Mouse (Mus musculus): ENCODE results near the gene Gm44973. TPM values are rescaled to one million over a fixed set of nuclear protein-coding genes. Genes with fewer than 3 reads are reported as not detected.

The Gm44973 gene
- polyA plus RNA-seq (2015; fragmentation: Nextera tagmentation; extraction: Ambion mirVana), result 0.89 TPM in 1 of 2 replicates, not detected in the other

GRCm38 (mm10) chr7:5015118-5016001, at the start of gene Gm44973:
Gene Gm44973, plus strand, starts transcription at chr7:5015496.
- Histone ChIP-seq H3K4me1 (peaks cover 21% of the 10 kb centered on the region), H3K36me3 (peaks cover 23% of the 10 kb centered on the region), H3K4me2 (replicated peaks) (peak within 1 kb of the TSS; percentile 61), H3K27me3 (no peaks in the 10 kb centered on the region), H3K9me3 (no peaks in the 10 kb centered on the region), H3K9ac (replicated peaks) (peak within 1 kb of the TSS; percentile 82), H3K4me3 (peak within 1 kb of the TSS; percentile 89), H3K27ac (replicated peaks) (peak within 1 kb of the TSS; percentile 99)
- peak; percentile 80 for ATAC-seq (replicated peaks)
- under 1% methylated on average over 70 of the region's 76 CpGs for WGBS

- no peak for ATAC-seq (replicated peaks)
- Histone ChIP-seq H3K27me3 (no peaks in the 10 kb centered on the region), H3K4me2 (replicated peaks) (no peak within 1 kb of the TSS), H3K36me3 (no peaks in the 10 kb centered on the region), H3K9me3 (no peaks in the 10 kb centered on the region), H3K9ac (replicated peaks) (no peak within 1 kb of the TSS), H3K4me3 (no peak within 1 kb of the TSS), H3K27ac (replicated peaks) (no peak within 1 kb of the TSS), H3K4me1 (no peaks in the 10 kb centered on the region)
- WGBS, result 40% methylated on average over 6 of the region's 6 CpGs
Measured at GRCm38 (mm10) chr7:4971068-4971467, 44.2 kb upstream of the Gm44973 start, which contains the start of gene Sbk3. Gene Sbk3, minus strand, starts transcription at chr7:4971168.

- Histone ChIP-seq H3K27me3 (no peaks in the 10 kb centered on the region), H3K4me1 (no peaks in the 10 kb centered on the region), H3K4me3 (no peak overlapping the region), H3K9ac (replicated peaks) (no peak overlapping the region), H3K27ac (replicated peaks) (no peak overlapping the region), H3K36me3 (no peaks in the 10 kb centered on the region), H3K9me3 (no peaks in the 10 kb centered on the region), H3K4me2 (replicated peaks) (no peak overlapping the region)
- WGBS, result 28% methylated on average over 7 of the region's 7 CpGs
- no peak for ATAC-seq (replicated peaks)
Measured at GRCm38 (mm10) chr7:4971710-4972109, 43.6 kb upstream of the Gm44973 start.

DNA sequence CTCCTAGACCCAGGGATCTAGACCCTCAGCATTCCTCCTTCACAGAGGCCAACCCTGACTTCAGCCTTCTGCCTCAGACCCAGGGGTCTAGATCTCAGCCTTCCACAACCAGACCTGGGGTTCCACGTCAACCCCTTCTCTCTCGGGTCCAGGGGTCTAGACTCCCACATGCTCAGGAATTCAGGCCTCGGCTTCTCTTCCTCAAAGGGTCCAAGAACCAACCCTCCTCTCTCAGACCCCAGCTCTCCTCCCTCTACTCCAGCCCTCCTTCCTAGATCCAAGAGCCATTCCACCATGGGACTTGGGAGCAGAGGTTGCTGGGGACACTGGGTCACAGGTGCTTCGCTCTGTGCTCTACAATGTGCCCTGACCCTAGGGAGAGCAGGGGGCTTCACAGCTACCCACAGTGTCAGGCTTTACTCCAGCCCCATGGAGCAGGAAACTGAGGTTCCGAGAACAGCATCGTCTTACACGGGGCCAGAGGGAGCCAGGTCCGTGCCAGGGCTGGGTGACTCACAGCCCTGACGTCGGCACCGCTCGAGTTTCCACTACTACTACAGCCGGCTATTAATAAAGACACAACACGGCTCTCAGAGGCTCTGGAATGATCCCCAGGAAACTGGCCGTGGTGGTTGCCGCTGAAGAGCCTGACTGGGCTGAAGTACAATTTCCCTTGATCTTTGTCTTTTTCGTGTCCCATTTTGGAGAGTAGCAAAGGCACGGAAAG, 42.8 kb upstream of the Gm44973 start:
- no peak for ATAC-seq (replicated peaks)
- 84% methylated on average over 18 of the region's 18 CpGs for WGBS

DNA sequence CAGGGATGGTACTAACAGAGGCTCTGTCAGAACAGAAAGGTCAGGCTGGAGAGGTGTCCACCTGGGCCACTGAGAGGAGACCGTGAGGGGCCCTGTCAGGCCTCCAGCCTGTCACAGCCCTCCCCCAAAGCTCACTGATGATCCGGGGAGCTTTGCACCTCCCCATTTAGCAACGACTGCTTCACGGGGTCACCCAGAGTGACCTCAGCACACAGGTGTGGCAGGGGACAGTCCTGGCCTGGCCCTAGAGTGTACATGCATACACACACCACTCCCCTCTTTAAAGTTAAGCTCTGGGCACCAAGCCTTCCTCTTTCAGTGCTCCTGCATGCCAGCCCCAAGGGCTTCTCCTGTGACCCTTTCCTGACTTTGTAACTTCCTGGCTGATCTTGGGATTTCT, 39.8 kb upstream of the Gm44973 start:
- WGBS, result 71% methylated on average over 4 of the region's 4 CpGs
- H3K36me3 ChIP-seq, result no peaks in the 10 kb centered on the region
- no peak overlapping the region for H3K9ac ChIP-seq (replicated peaks)
- no peaks in the 10 kb centered on the region for H3K27me3 ChIP-seq
- H3K4me3 ChIP-seq, result no peak overlapping the region
- no peak for ATAC-seq (replicated peaks)
- no peaks in the 10 kb centered on the region for H3K4me1 ChIP-seq
- H3K27ac ChIP-seq (replicated peaks), result no peak overlapping the region
- H3K4me2 ChIP-seq (replicated peaks), result no peak overlapping the region
- no peaks in the 10 kb centered on the region for H3K9me3 ChIP-seq

More for the DNA sequence above, 42.8 kb upstream of the Gm44973 start:
- Histone ChIP-seq H3K4me2 (replicated peaks) (no peak overlapping the region), H3K4me1 (no peaks in the 10 kb centered on the region), H3K4me3 (no peak overlapping the region), H3K9me3 (no peaks in the 10 kb centered on the region), H3K27me3 (no peaks in the 10 kb centered on the region), H3K27ac (replicated peaks) (no peak overlapping the region), H3K9ac (replicated peaks) (no peak overlapping the region), H3K36me3 (no peaks in the 10 kb centered on the region)

GRCm38 (mm10) chr7:4976832-4977231, 38.5 kb upstream of the Gm44973 start:
- no peaks in the 10 kb centered on the region for H3K36me3 ChIP-seq
- no peak overlapping the region for H3K27ac ChIP-seq (replicated peaks)
- H3K9me3 ChIP-seq, result no peaks in the 10 kb centered on the region
- no peaks in the 10 kb centered on the region for H3K27me3 ChIP-seq
- H3K9ac ChIP-seq (replicated peaks), result no peak overlapping the region
- no peaks in the 10 kb centered on the region for H3K4me1 ChIP-seq
- no peak overlapping the region for H3K4me2 ChIP-seq (replicated peaks)
- H3K4me3 ChIP-seq, result no peak overlapping the region
- 90% methylated on average over 7 of the region's 7 CpGs for WGBS
- ATAC-seq (replicated peaks), result no peak

- WGBS, result 74% methylated on average over 2 of the region's 2 CpGs
- H3K4me1 ChIP-seq, result peaks cover 5% of the 10 kb centered on the region; the same call in 1 of the 2 replicates
- peaks cover 18% of the 10 kb centered on the region for H3K36me3 ChIP-seq
- no peak overlapping the region for H3K9ac ChIP-seq (replicated peaks)
- no peak for ATAC-seq (replicated peaks)
- H3K27ac ChIP-seq (replicated peaks), result no peak overlapping the region
- no peak overlapping the region for H3K4me2 ChIP-seq (replicated peaks)
- H3K4me3 ChIP-seq, result no peak overlapping the region
- no peaks in the 10 kb centered on the region for H3K9me3 ChIP-seq
- no peaks in the 10 kb centered on the region for H3K27me3 ChIP-seq
Measured at GRCm38 (mm10) chr7:4988250-4988649, 27.0 kb upstream of the Gm44973 start.

DNA sequence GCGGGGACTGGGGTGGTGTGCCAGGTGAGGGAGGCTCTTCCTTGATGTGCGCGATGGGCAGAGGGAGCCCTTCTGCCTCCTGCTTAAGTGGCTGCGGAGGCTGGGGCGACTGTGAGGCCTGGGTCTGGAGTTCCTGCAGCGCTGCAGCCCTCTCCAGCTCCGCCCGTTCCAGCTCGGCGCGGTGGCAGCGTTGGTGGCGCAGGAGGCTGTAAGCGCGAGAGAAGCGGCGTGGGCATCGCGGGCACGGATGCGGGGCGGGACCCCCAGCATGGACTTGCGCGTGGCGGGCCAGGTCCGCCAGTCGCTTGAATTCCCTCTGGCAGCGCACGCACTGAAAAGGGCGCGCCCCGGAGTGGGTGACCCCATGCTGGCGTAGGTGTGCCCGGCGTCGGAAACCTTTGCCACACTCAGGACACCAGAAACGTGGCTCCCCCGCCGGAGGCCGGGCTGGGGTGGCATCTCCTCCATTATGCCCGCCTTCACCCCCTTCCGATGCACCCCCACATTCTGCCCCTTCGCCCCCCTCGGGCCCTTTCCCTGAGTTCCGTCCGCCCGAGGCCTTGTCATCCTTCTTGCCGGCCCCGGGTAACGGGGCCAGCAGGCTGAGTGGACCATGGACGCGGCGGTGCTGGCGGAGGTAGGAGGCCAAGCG, 21.8 kb upstream of the Gm44973 start:
- 45% methylated on average over 55 of the region's 55 CpGs for WGBS
- Histone ChIP-seq H3K36me3 (peaks cover 33% of the 10 kb centered on the region), H3K4me1 (peaks cover 34% of the 10 kb centered on the region), H3K9me3 (no peaks in the 10 kb centered on the region), H3K27me3 (no peaks in the 10 kb centered on the region), H3K4me3 (peak overlapping the region; percentile 72), H3K27ac (replicated peaks) (no peak overlapping the region), H3K4me2 (replicated peaks) (peak overlapping the region; percentile 85), H3K9ac (replicated peaks) (0 out of 2 replicates have a peak overlapping the region, but pooled peaks have one; percentile 4)
- no peak for ATAC-seq (replicated peaks)

DNA sequence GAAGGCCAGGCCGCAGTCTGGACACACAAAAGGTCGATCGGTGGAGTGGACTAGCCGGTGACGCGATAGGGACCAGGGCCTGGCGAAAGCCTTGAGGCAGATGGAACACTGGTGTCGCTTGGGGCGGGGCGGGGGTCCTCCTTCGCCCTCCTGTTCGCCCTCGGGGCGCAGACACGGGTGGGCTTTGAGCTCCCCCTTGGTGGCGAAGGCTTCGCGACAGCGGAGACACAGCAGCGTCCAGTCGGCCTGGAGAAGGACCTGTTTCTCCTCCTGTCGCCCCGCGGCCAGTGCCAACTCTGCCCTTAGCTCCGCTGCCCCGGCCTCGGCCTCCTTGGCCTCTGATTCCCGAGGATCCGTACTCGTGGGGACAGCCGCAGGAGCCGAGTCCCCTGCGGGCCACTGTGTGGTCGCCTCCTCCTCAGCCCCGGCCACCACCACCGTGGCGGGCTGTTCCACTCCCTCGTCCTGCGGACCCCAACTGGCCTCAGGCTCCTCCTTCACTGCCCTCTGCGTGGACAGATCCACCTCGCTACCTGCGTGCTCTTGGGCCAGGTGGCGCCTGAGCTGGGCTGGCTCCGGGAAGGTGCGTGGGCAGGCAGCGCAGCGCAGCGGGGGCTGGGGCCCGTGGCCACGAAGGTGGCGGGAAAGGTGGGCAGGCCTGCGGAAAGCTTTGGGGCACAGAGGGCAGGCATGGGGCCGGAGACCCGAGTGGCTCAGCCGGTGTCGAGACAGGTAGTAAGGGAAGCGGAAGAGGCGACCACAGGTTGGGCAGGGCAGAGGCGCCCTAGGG, 21.1 kb upstream of the Gm44973 start:
- Histone ChIP-seq H3K9ac (replicated peaks) (peak overlapping the region; percentile 88; the same call in 1 of the 2 replicates), H3K36me3 (peaks cover 33% of the 10 kb centered on the region), H3K4me1 (peaks cover 34% of the 10 kb centered on the region), H3K4me2 (replicated peaks) (peak overlapping the region; percentile 85), H3K9me3 (no peaks in the 10 kb centered on the region), H3K4me3 (peak overlapping the region; percentile 72), H3K27me3 (no peaks in the 10 kb centered on the region), H3K27ac (replicated peaks) (no peak overlapping the region)
- no peak for ATAC-seq (replicated peaks)
- 57% methylated on average over 59 of the region's 59 CpGs for WGBS

GRCm38 (mm10) chr7:4995268-4996002, 19.9 kb upstream of the Gm44973 start:
- ATAC-seq (replicated peaks), result peak; percentile 17
- Histone ChIP-seq H3K27me3 (no peaks in the 10 kb centered on the region), H3K4me2 (replicated peaks) (peak overlapping the region; percentile 85), H3K4me1 (peaks cover 34% of the 10 kb centered on the region), H3K27ac (replicated peaks) (peak overlapping the region; percentile 72), H3K4me3 (peak overlapping the region; percentile 72), H3K9ac (replicated peaks) (peak overlapping the region; percentile 88), H3K36me3 (peaks cover 33% of the 10 kb centered on the region), H3K9me3 (no peaks in the 10 kb centered on the region)
- 6% methylated on average over 19 of the region's 19 CpGs for WGBS
